Mouse (Mus musculus) intestine, embryonic 16.5 days (tissue): ENCODE measurements around the gene Ttll8. TPM values are rescaled to one million over a fixed set of nuclear protein-coding genes. Genes with fewer than 3 reads are reported as not detected.

Experiments used
- ATAC-seq: fragments of 200-750 bp; cut with Nextera tagmentation; 2 replicates; pipeline ENCODE4 v1.8.0; 2017; ENCODE audit warnings: moderate TSS enrichment, moderate library complexity
- H3K27ac ChIP-seq: fragments of 300-500 bp; sonication (generic); 2 replicates; pipeline ENCODE4 v1.5.1; 2014; ENCODE audit warnings: mild to moderate bottlenecking, low read length
- H3K27me3 ChIP-seq: fragments of 300-500 bp; sonication (generic); replicated peaks from 2 replicates; pipeline ENCODE4 v1.6.1; 2014; ENCODE audit warnings: low read length, control low read depth, mixed read lengths; ENCODE audit not compliant: control insufficient read depth, insufficient read depth
- H3K36me3 ChIP-seq: fragments of 300-500 bp; sonication (generic); 2 replicates; pipeline ENCODE4 v1.6.1; 2014; ENCODE audit warnings: low read length, control low read depth; ENCODE audit not compliant: control insufficient read depth, insufficient read depth
- H3K4me1 ChIP-seq: fragments of 300-500 bp; sonication (generic); 2 replicates; pipeline ENCODE4 v1.6.1; 2014; ENCODE audit warnings: low read length, control low read depth, mixed read lengths; ENCODE audit not compliant: control insufficient read depth, insufficient read depth
- H3K4me2 ChIP-seq: fragments of 300-500 bp; sonication (generic); 2 replicates; pipeline ENCODE4 v1.6.1; 2014; ENCODE audit warnings: low read depth, low read length, control low read depth
- H3K4me3 ChIP-seq: fragments of 300-500 bp; sonication (generic); 2 replicates; pipeline ENCODE4 v1.5.1; 2014; ENCODE audit warnings: mild to moderate bottlenecking, low read length
- H3K9ac ChIP-seq: fragments of 300-500 bp; sonication (generic); 2 replicates; pipeline ENCODE4 v1.6.1; 2014; ENCODE audit warnings: low read depth, low read length
- H3K9me3 ChIP-seq: fragments of 300-500 bp; sonication (generic); 2 replicates; pipeline ENCODE4 v1.6.1; 2016; ENCODE audit warnings: low read length, control low read depth; ENCODE audit not compliant: control insufficient read depth
- WGBS: fragments of 180-500 bp; shearing (Covaris S2); extraction: QIAGEN DNeasy Blood & Tissue Kit; methylation state at CpG from one replicate; pipeline ENCODE4 v1.1.7; 2014; 5-methylcytosine and 5-hydroxymethylcytosine counted together
- polyA plus RNA-seq: library from polyadenylated mRNA; unstranded; fragments of >200 nt; fragmentation: Nextera tagmentation; extraction: Ambion mirVana; gene quantifications from 2 replicates; pipeline ENCODE4 v1.2.1, GENCODE M21; 2015

Gene Ttll8
- polyA plus RNA-seq, 1 experiment from 2014 or later: not detected

DNA sequence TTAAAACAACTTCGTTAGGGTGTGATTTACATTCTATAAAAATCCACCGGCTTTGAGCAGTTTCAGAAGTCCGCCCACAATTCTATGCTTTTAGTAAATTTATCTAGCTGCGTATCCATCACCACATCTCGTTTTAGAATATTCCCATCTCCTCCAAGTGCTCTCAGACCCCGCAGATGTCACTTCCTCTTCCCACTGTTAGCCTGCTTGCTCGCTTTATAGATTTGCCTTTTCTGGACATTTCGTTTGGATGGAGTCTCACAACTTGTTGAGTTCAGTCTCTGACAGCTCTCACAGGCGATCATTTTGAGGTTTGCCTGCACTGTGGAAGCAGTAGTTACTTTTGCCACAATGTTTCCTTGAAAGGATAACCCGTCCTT lies 77.2 kb downstream of the Ttll8 start:
- H3K4me3 ChIP-seq: no peak overlapping the region
- no peaks in the 10 kb centered on the region for H3K9me3 ChIP-seq
- H3K4me2 ChIP-seq: no peak overlapping the region
- WGBS: 84% methylated on average over 10 of the region's 10 CpGs
- H3K27me3 ChIP-seq: no peaks in the 10 kb centered on the region
- H3K27ac ChIP-seq: no peak overlapping the region
- no peaks in the 10 kb centered on the region for H3K36me3 ChIP-seq
- peaks cover 6% of the 10 kb centered on the region for H3K4me1 ChIP-seq
- no peak overlapping the region for H3K9ac ChIP-seq
- ATAC-seq: no peak

DNA sequence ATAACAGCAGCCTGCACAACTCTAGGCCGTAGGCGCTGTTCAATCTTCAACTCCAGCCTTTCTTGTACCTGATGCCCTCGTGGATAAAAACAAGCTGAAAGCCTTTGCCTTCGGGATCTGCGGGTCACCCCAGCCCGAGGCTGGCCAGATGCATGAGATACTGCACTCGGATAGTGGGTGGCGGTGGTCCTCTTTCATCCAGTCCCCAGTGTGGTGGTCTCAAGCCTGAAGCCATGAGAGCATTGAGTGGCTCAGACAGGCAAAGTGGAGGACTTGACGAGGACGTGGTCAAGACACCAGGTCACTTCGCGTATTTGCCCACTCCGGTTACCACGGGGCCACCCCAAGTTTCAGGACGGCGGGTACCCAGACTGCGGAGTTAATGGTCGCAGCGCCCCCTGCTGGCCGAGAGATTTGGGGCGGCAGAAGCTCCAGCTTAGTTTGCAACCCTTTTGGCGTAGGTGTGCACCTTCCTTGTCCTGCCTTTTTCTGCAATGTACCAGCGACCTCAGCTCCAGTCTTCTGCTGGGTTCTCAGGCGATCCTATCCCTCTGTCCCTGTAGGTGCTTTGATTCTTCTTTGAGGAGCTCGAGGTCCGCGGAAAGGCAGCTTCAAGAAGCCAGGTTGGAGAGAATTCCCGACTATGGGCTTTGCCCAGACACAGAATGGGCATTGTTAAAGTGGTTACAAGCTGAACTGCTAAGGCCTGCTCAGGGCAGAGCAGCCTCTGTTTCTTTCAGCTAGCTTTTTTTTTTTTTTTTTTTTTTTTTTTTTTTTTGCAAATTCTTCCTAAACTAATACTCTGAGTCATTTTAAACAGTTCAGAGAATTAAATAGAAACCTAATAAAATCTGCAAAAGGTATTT lies 77.8 kb downstream of the Ttll8 start:
- Histone ChIP-seq H3K9ac (peak overlapping the region; percentile 40; the same call in 1 of the 2 replicates), H3K27me3 (no peaks in the 10 kb centered on the region), H3K9me3 (no peaks in the 10 kb centered on the region), H3K4me3 (no peak overlapping the region), H3K4me1 (peaks cover 6% of the 10 kb centered on the region), H3K36me3 (no peaks in the 10 kb centered on the region), H3K27ac (no peak overlapping the region), H3K4me2 (peak overlapping the region; percentile 32; the same call in 1 of the 2 replicates)
- 12% methylated on average over 28 of the region's 28 CpGs for WGBS
- peak; percentile 71 for ATAC-seq

- peak; percentile 66 for ATAC-seq
- Histone ChIP-seq H3K9ac (0 out of 2 replicates have a peak overlapping the region, but pooled peaks have one; percentile 1), H3K4me1 (peaks cover 6% of the 10 kb centered on the region), H3K27me3 (no peaks in the 10 kb centered on the region), H3K36me3 (no peaks in the 10 kb centered on the region), H3K9me3 (no peaks in the 10 kb centered on the region), H3K27ac (no peak overlapping the region), H3K4me2 (no peak overlapping the region), H3K4me3 (no peak overlapping the region)
- WGBS: 39% methylated on average over 10 of the region's 10 CpGs
Measured at GRCm38 (mm10) chr15:88875625-88876081, 78.6 kb downstream of the Ttll8 start.

- WGBS: 82% methylated on average over 6 of the region's 6 CpGs
- Histone ChIP-seq H3K9ac (no peak overlapping the region), H3K4me3 (no peak overlapping the region), H3K4me1 (peaks cover 6% of the 10 kb centered on the region), H3K36me3 (no peaks in the 10 kb centered on the region), H3K27me3 (no peaks in the 10 kb centered on the region), H3K27ac (no peak overlapping the region), H3K4me2 (no peak overlapping the region), H3K9me3 (no peaks in the 10 kb centered on the region)
- no peak for ATAC-seq
Measured at GRCm38 (mm10) chr15:88874477-88874876, 79.7 kb downstream of the Ttll8 start.

DNA sequence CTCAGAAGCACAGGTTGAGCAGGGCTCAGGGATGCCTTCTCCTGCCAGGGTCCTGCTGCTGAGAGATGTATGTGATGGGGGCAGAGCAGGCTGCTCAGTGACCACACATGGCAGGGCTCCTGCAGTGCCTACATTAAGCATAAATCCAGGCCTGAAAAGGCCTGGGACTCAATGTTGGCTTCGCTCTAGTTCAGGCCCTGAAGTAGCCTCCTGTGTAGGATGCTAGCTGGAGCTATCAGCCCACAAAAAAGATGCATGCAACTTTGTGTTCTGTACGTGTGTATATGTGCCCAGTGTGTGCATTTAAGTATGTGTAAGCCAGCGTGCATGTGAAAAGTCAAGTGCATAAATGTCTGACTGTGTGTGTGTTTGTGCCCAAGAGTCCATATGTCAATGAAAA lies 80.2 kb downstream of the Ttll8 start:
- Histone ChIP-seq H3K9ac (no peak overlapping the region), H3K4me2 (no peak overlapping the region), H3K9me3 (no peaks in the 10 kb centered on the region), H3K36me3 (no peaks in the 10 kb centered on the region), H3K27me3 (no peaks in the 10 kb centered on the region), H3K4me3 (no peak overlapping the region), H3K27ac (no peak overlapping the region), H3K4me1 (peaks cover 6% of the 10 kb centered on the region)
- ATAC-seq: no peak
- WGBS: 91% methylated on average over 3 of the region's 3 CpGs

GRCm38 (mm10) chr15:88870418-88871185 lies 83.6 kb downstream of the Ttll8 start:
- Histone ChIP-seq H3K4me1 (peaks cover 28% of the 10 kb centered on the region), H3K27me3 (no peaks in the 10 kb centered on the region), H3K27ac (no peak overlapping the region), H3K4me3 (no peak overlapping the region), H3K4me2 (no peak overlapping the region), H3K9ac (0 out of 2 replicates have a peak overlapping the region, but pooled peaks have one; percentile 1), H3K9me3 (no peaks in the 10 kb centered on the region), H3K36me3 (no peaks in the 10 kb centered on the region)
- WGBS: 71% methylated on average over 5 of the region's 5 CpGs
- ATAC-seq: no peak

DNA sequence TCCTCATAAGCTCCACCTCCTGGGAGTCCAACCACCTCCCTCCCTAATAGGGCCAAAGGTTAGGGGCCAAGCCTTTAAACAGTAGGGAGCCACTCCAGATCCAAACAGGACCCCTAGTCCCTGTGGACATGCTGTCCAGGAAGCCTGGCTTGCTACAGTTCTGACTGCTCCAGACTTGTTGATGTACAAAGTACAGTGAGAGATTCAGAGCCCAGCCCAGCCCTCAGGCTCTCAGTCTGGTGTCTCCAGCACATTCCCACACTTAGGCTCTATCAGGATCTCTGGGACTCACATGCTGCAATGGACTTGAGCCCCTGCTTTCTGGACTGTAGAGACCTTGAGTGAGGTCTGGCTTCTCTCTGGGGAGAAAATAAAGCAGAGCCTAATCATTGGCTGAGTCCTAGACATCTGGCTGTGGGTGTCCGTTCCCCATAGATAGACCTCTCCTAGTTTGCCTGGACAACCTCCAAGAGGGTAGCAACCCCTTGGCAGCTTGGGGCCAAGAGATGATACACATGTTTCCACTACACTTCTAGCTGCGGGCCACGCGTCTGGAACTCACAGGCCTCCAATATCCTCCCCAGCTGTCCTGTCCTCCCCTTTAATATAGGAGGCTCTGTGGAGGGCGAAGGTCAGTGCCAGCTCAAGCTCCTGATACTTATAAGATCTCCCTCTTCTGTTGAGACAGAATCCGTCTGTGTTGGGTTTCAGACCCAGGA lies 86.0 kb downstream of the Ttll8 start:
- Histone ChIP-seq H3K36me3 (peaks cover 11% of the 10 kb centered on the region), H3K4me2 (no peak overlapping the region), H3K9ac (no peak overlapping the region), H3K9me3 (no peaks in the 10 kb centered on the region), H3K4me1 (peaks cover 42% of the 10 kb centered on the region), H3K27ac (peak overlapping the region; percentile 61), H3K4me3 (no peak overlapping the region), H3K27me3 (no peaks in the 10 kb centered on the region)
- peak; percentile 32 for ATAC-seq
- 65% methylated on average over 6 of the region's 6 CpGs for WGBS

DNA sequence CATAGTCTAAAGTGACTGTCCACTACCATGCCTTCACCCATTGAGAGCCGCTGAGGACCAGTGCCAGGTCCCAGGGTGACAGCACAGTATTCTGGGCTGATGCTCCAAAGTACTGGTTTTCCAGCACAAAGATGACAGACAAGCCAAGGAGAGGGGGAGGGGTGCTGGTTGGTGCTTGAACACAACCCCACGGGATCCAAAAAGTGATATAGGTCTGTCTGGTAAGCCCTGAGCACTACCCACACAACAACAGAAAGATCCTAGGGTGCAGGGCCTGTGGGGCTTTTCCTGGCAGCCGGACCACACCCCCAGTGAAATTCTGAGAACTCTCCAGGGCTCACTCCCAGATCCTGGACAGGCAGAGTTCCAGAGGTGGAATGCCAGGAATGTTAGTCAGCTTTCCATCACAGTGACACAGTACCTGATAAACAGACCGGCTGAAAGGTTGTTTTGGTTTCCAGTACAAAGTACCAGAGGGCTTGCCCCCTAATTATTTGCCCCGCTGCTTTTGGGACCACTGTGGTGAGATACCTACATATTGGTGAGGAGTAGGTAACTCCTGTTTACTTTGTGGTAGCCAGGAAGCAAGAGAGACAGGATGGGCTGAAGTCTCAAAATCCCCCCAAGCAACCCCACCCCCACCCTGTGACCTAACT lies 86.7 kb downstream of the Ttll8 start:
- ATAC-seq: no peak
- Histone ChIP-seq H3K27me3 (no peaks in the 10 kb centered on the region), H3K9me3 (no peaks in the 10 kb centered on the region), H3K27ac (peak overlapping the region; percentile 61), H3K4me1 (peaks cover 42% of the 10 kb centered on the region), H3K4me2 (no peak overlapping the region), H3K9ac (peak overlapping the region; percentile 19; the same call in 1 of the 2 replicates), H3K4me3 (no peak overlapping the region), H3K36me3 (peaks cover 11% of the 10 kb centered on the region)
- WGBS: 18% methylated on average over 5 of the region's 5 CpGs
